Mouse (Mus musculus): Measurements from ENCODE around the gene Gskip. TPM values are rescaled to one million over a fixed set of nuclear protein-coding genes. Genes with fewer than 3 reads are reported as not detected.

Gene Gskip
- polyA plus RNA-seq, 1 experiment from 2014 or later = 38.3 TPM

DNA sequence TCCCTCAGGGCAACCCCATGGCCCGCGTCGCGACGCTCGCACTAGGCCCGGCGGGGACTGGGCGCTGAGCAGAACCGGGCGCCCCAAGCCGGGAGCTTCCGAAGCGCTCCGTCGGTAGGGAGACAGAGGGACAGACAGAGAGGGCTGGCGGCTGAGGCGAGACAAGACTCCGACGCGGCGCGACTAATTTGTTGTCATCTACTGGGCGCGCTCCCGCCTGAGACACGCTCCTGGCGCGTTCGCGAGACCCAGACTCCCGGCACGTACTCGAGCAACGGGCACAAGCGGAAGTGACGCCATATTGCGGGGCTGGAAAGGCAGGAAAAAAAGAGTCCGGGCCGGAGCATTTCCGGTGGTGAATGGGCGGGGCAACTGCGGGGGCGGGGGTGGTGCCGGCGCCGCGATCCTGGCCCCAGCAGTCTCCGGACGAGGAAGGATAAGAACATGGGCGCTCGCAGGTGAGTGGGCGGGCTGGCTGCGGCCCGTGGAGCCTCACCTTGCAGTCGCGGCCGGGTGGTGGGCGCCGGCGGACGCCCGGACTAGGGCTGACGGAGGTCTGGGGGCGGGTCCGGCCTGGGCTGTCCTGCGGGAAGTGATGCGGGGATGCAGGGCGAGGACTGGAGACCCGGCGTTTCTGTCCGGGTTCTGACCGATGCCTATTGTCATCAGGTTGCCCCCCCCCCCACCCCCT is 517 bp downstream of the Gskip start, which contains the start of gene Atg2b:
Gene Atg2b (minus strand): TSS at position 211 of the 691 bp plus-strand sequence.
- no peaks in the 10 kb centered on the region for H3K27me3 ChIP-seq (ENCODE audit: control insufficient read depth, insufficient read depth, low read length)
- H3K4me3 ChIP-seq (ENCODE audit: low read depth, low read length) = peak within 1 kb of the TSS; percentile 94
- peak; percentile 95 for ATAC-seq (ENCODE audit: low FRiP score)
- peak within 1 kb of the TSS; percentile 83 for H3K9ac ChIP-seq (ENCODE audit: low read depth, low read length)
- no peaks in the 10 kb centered on the region for H3K9me3 ChIP-seq (ENCODE audit: control insufficient read depth, low read length)
- H3K4me2 ChIP-seq (replicated peaks; ENCODE audit: low read depth, low read length) = peak within 1 kb of the TSS; percentile 92
- peak; percentile 99 for DNase-seq (ENCODE audit: low spot score)
- under 1% methylated on average over 73 of the region's 73 CpGs for WGBS
- peak within 1 kb of the TSS; percentile 92 for H3K27ac ChIP-seq (ENCODE audit: low read depth, low read length)
- no peaks in the 10 kb centered on the region for H3K4me1 ChIP-seq (replicated peaks; ENCODE audit: control insufficient read depth, insufficient read depth, low read length)
- no peaks in the 10 kb centered on the region for H3K36me3 ChIP-seq (ENCODE audit: control insufficient read depth, insufficient read depth, low read length)

DNA sequence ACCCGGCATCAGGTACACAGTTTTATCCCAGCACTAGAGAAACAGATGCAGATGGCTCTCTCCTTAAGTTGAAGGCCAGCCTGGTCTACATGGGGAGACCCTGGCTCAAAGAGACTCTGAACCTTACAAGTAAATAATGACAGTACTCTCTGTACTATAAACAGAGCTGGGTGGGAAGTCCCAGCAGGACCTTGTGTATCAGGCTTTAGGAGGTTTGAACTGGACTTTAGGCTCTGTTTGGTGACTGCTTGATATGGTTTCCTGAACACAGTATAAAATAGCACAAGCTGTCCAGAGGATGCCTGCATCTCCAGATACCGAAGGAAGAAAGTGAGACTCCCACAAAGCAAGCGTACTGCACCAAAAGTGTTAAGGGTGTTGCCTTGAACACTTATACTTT is 2.2 kb downstream of the Gskip start:
- Histone ChIP-seq H3K4me1 (replicated peaks; ENCODE audit: control insufficient read depth, insufficient read depth, low read length) (no peaks in the 10 kb centered on the region), H3K4me3 (ENCODE audit: low read depth, low read length) (no peak overlapping the region)

DNA sequence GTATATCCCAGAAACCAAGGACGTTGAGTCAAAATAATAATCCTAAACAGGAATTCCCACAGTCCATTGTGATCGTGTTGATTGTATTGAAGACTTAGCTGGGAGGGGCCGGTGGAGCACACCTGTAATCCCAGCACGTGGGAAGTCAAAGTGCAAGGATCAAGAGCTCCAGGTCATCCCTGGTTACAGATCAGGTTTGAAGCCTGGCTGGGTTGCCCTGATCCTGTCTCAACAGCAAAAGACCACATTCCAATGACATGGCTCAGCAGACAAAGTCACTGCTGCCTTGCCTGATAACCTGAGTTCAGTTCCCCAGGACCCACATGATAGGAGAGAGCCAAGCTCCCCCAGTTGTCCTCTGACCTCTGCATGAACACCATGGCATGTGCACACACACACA is 2.8 kb downstream of the Gskip start:
- Histone ChIP-seq H3K27me3 (ENCODE audit: control insufficient read depth, insufficient read depth, low read length) (no peaks in the 10 kb centered on the region), H3K4me2 (replicated peaks; ENCODE audit: low read depth, low read length) (no peak overlapping the region), H3K4me3 (ENCODE audit: low read depth, low read length) (no peak overlapping the region), H3K36me3 (ENCODE audit: control insufficient read depth, insufficient read depth, low read length) (no peaks in the 10 kb centered on the region), H3K4me1 (replicated peaks; ENCODE audit: control insufficient read depth, insufficient read depth, low read length) (no peaks in the 10 kb centered on the region), H3K9me3 (ENCODE audit: control insufficient read depth, low read length) (no peaks in the 10 kb centered on the region), H3K9ac (ENCODE audit: low read depth, low read length) (no peak overlapping the region), H3K27ac (ENCODE audit: low read depth, low read length) (no peak overlapping the region)
- ATAC-seq (ENCODE audit: low FRiP score) (no peak), DNase-seq (ENCODE audit: low spot score) (no peak)
- 95% methylated on average over 4 of the region's 4 CpGs for WGBS

More for the DNA sequence above, 2.2 kb downstream of the Gskip start:
- no peaks in the 10 kb centered on the region for H3K27me3 ChIP-seq (ENCODE audit: control insufficient read depth, insufficient read depth, low read length)
- WGBS = 95% methylated on average over 3 of the region's 3 CpGs
- no peaks in the 10 kb centered on the region for H3K36me3 ChIP-seq (ENCODE audit: control insufficient read depth, insufficient read depth, low read length)
- H3K9ac ChIP-seq (ENCODE audit: low read depth, low read length) = no peak overlapping the region
- no peaks in the 10 kb centered on the region for H3K9me3 ChIP-seq (ENCODE audit: control insufficient read depth, low read length)
- no peak overlapping the region for H3K4me2 ChIP-seq (replicated peaks; ENCODE audit: low read depth, low read length)
- DNase-seq (ENCODE audit: low spot score) (no peak), ATAC-seq (ENCODE audit: low FRiP score) (no peak)
- H3K27ac ChIP-seq (ENCODE audit: low read depth, low read length) = no peak overlapping the region

DNA sequence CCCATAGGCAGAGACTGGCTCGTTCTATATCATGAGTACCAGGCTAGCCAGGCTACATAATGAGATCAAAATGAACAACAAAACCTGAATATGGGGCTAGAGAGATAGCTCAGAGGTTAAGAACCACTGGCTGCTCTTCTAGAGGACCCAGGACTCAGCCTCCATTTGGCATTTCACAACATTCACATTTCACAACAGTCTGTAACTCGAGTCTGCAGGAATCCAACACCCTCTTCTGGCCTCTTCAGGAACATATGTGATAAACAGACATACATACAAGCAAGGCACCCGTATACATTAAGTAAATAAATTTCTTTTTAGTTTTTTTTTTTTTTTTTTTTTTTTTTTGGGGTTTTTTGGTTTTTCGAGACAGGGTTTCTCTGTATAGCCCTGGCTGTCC is 3.9 kb downstream of the Gskip start:
- no peaks in the 10 kb centered on the region for H3K27me3 ChIP-seq (ENCODE audit: control insufficient read depth, insufficient read depth, low read length)

DNA sequence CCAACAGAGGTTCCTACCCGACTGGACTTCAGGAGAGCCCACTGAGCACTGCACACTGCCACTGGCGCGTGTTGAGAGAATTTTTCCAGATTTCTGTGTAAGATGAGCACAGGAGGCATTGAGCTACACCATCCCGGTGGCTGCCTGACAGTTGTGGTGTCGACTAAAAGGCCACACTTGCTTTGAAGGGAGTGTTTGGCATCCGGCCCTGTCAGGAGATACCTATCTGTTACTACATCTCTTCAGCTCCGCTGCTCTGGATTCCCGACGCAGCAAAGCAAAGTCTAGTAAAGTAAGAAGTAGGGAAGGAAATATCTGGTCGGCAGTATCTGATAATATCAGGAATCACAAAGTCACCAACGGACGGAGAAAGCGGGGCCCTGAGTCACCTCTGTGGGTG is 4.8 kb downstream of the Gskip start:
- H3K4me3 ChIP-seq (ENCODE audit: low read depth, low read length) = no peak overlapping the region
- H3K9me3 ChIP-seq (ENCODE audit: control insufficient read depth, low read length) = no peaks in the 10 kb centered on the region
- WGBS = 93% methylated on average over 13 of the region's 13 CpGs
- DNase-seq (ENCODE audit: low spot score) (no peak), ATAC-seq (ENCODE audit: low FRiP score) (no peak)
- no peak overlapping the region for H3K27ac ChIP-seq (ENCODE audit: low read depth, low read length)
- H3K4me1 ChIP-seq (replicated peaks; ENCODE audit: control insufficient read depth, insufficient read depth, low read length) = no peaks in the 10 kb centered on the region
- H3K9ac ChIP-seq (ENCODE audit: low read depth, low read length) = no peak overlapping the region
- H3K4me2 ChIP-seq (replicated peaks; ENCODE audit: low read depth, low read length) = no peak overlapping the region
- H3K27me3 ChIP-seq (ENCODE audit: control insufficient read depth, insufficient read depth, low read length) = no peaks in the 10 kb centered on the region
- 0 out of 2 replicates have a peak, but pooled peaks cover 3% of the 10 kb centered on the region for H3K36me3 ChIP-seq (ENCODE audit: control insufficient read depth, insufficient read depth, low read length)

More for the DNA sequence above, 3.9 kb downstream of the Gskip start:
- ATAC-seq (ENCODE audit: low FRiP score) (no peak), DNase-seq (ENCODE audit: low spot score) (no peak)
- Histone ChIP-seq H3K9me3 (ENCODE audit: control insufficient read depth, low read length) (no peaks in the 10 kb centered on the region), H3K4me3 (ENCODE audit: low read depth, low read length) (no peak overlapping the region), H3K4me1 (replicated peaks; ENCODE audit: control insufficient read depth, insufficient read depth, low read length) (no peaks in the 10 kb centered on the region), H3K4me2 (replicated peaks; ENCODE audit: low read depth, low read length) (no peak overlapping the region), H3K27ac (ENCODE audit: low read depth, low read length) (no peak overlapping the region), H3K9ac (ENCODE audit: low read depth, low read length) (no peak overlapping the region), H3K36me3 (ENCODE audit: control insufficient read depth, insufficient read depth, low read length) (0 out of 2 replicates have a peak, but pooled peaks cover 3% of the 10 kb centered on the region)
- 94% methylated on average over 3 of the region's 4 CpGs for whole genome bisulfite sequencing

DNA sequence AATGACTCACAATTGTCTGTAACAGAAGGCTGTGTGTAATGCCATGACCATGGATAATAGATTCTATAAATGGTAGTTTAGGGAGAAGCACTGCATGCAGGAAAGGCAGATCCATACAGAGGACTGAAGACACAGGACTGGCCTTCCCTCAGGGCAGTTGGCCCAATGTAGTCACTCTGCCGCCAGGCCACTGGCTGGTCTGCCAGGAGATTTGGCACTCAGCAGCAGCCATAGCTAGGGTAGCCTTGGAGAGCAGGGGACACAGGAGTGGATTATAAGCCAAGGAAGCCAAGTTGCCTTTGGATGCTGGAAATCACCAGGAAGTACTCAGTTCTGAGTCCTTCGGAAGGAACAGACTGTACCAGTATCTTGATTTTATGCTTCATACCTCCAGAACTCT is 9.4 kb downstream of the Gskip start:
- no peak overlapping the region for H3K9ac ChIP-seq (ENCODE audit: low read depth, low read length)
- 0 out of 2 replicates have a peak, but pooled peaks cover 3% of the 10 kb centered on the region for H3K36me3 ChIP-seq (ENCODE audit: control insufficient read depth, insufficient read depth, low read length)
- no peaks in the 10 kb centered on the region for H3K9me3 ChIP-seq (ENCODE audit: control insufficient read depth, low read length)
- no peak overlapping the region for H3K27ac ChIP-seq (ENCODE audit: low read depth, low read length)
- no peak for DNase-seq (ENCODE audit: low spot score)
- no peaks in the 10 kb centered on the region for H3K4me1 ChIP-seq (replicated peaks; ENCODE audit: control insufficient read depth, insufficient read depth, low read length)
- 94% methylated on average over 2 of the region's 2 CpGs for WGBS
- no peak for ATAC-seq (ENCODE audit: low FRiP score)
- no peaks in the 10 kb centered on the region for H3K27me3 ChIP-seq (ENCODE audit: control insufficient read depth, insufficient read depth, low read length)
- H3K4me2 ChIP-seq (replicated peaks; ENCODE audit: low read depth, low read length) = no peak overlapping the region
- no peak overlapping the region for H3K4me3 ChIP-seq (ENCODE audit: low read depth, low read length)

DNA sequence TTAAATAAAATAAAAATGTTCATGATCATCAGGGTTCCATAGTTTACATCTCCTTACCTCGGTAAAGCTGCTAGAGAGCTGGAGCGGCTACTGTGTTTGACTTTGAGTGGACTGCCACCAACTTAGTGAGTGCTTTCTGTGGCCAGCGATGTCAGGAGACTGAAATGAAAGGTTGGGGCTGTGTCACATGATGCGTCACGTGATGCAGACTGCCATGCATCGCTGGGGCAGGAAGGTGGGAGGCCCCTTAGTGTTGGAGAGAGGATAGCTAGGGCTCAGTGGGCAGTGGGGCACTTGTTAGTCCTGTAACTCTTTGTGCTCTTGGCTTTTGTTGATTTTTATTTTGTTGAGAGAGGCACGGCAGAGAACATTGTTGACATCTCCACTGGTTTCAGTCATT is 11.2 kb downstream of the Gskip start:
- no peak overlapping the region for H3K4me3 ChIP-seq (ENCODE audit: low read depth, low read length)
- H3K4me1 ChIP-seq (replicated peaks; ENCODE audit: control insufficient read depth, insufficient read depth, low read length) = no peaks in the 10 kb centered on the region
- H3K27ac ChIP-seq (ENCODE audit: low read depth, low read length) = no peak overlapping the region
- H3K27me3 ChIP-seq (ENCODE audit: control insufficient read depth, insufficient read depth, low read length) = no peaks in the 10 kb centered on the region
- no peak overlapping the region for H3K9ac ChIP-seq (ENCODE audit: low read depth, low read length)
- peaks cover 8% of the 10 kb centered on the region; the same call in 1 of the 2 replicates for H3K36me3 ChIP-seq (ENCODE audit: control insufficient read depth, insufficient read depth, low read length)
- DNase-seq (ENCODE audit: low spot score) (no peak), ATAC-seq (ENCODE audit: low FRiP score) (no peak)
- H3K4me2 ChIP-seq (replicated peaks; ENCODE audit: low read depth, low read length) = no peak overlapping the region
- H3K9me3 ChIP-seq (ENCODE audit: control insufficient read depth, low read length) = no peaks in the 10 kb centered on the region
- 83% methylated on average over 7 of the region's 7 CpGs for WGBS

DNA sequence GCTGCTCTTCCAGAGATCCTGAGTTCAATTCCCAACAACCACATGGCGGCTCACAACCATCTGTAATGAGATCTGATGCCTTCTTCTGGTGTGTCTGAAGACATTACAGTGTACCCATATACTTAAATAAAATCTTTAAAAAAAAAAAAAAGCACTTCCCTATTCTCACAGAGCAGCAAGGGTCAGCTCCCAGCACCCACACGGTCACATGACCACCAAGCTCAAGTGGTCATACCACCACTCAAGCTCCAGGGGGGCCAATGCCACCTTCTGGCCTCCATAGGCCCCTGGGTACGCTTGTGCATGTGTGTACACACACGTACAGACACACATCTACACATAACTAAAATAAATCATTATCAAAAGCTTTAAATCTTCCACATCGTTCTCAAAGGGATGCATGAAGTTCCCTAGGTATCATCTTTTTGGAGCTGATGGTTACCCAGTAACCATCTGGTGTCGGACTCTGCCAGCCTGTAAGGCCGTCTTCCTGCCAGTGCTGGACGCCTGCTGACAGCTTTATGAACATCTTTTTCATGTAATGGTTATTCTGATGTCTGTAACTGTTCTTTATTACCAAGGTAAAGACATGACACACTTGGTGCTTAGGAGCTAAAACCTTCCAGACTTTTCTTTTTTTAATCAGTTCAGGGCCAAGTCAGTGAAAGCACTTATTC is 12.6 kb downstream of the Gskip start:
- Histone ChIP-seq H3K9me3 (ENCODE audit: control insufficient read depth, low read length) (no peaks in the 10 kb centered on the region), H3K4me2 (replicated peaks; ENCODE audit: low read depth, low read length) (no peak overlapping the region), H3K4me1 (replicated peaks; ENCODE audit: control insufficient read depth, insufficient read depth, low read length) (no peaks in the 10 kb centered on the region), H3K27me3 (ENCODE audit: control insufficient read depth, insufficient read depth, low read length) (no peaks in the 10 kb centered on the region), H3K4me3 (ENCODE audit: low read depth, low read length) (no peak overlapping the region), H3K9ac (ENCODE audit: low read depth, low read length) (no peak overlapping the region), H3K36me3 (ENCODE audit: control insufficient read depth, insufficient read depth, low read length) (peaks cover 8% of the 10 kb centered on the region; the same call in 1 of the 2 replicates), H3K27ac (ENCODE audit: low read depth, low read length) (no peak overlapping the region)
- WGBS = 92% methylated on average over 8 of the region's 8 CpGs
- ATAC-seq (ENCODE audit: low FRiP score) = no peak
- DNase-seq (ENCODE audit: low spot score) = no peak

DNA sequence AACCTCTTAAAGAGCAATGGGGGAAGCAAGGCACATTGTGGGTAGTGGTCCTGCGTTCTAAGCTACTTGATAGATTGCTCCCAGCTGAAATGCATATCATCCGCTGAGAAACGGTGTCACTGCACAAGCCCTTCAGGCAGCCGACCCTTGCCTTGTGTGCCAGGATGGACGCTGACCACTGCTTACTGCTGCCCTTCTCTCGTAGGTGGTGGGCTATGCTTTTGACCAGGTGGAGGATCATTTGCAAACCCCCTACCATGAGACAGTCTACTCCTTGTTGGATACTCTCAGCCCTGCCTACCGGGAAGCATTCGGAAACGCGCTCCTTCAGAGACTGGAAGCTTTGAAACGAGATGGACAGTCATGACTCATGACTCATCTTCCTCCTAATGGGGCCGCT is 15.8 kb downstream of the Gskip start:
- Histone ChIP-seq H3K27me3 (ENCODE audit: control insufficient read depth, insufficient read depth, low read length) (no peaks in the 10 kb centered on the region), H3K9me3 (ENCODE audit: control insufficient read depth, low read length) (no peaks in the 10 kb centered on the region), H3K4me1 (replicated peaks; ENCODE audit: control insufficient read depth, insufficient read depth, low read length) (no peaks in the 10 kb centered on the region), H3K27ac (ENCODE audit: low read depth, low read length) (no peak overlapping the region), H3K4me3 (ENCODE audit: low read depth, low read length) (no peak overlapping the region), H3K4me2 (replicated peaks; ENCODE audit: low read depth, low read length) (no peak overlapping the region), H3K9ac (ENCODE audit: low read depth, low read length) (no peak overlapping the region), H3K36me3 (ENCODE audit: control insufficient read depth, insufficient read depth, low read length) (peaks cover 6% of the 10 kb centered on the region; the same call in 1 of the 2 replicates)
- 93% methylated on average over 12 of the region's 12 CpGs for WGBS
- no peak for DNase-seq (ENCODE audit: low spot score)
- no peak for ATAC-seq (ENCODE audit: low FRiP score)

Data from hindbrain, embryonic 11.5 days (tissue).